Mouse (Mus musculus) CH12.LX (cell line): ENCODE measurements around the gene Fbxl15. TPM values are rescaled to one million over a fixed set of nuclear protein-coding genes. Genes with fewer than 3 reads are reported as not detected.
A peak's percentile ranks its signal among the peaks of the same experiment; 100 is the strongest.

Experiments
- DNase-seq: peaks from one replicate; pipeline ENCODE4 v3.0.0-alpha.2; 2013; ENCODE audit errors: extremely low read depth
- H3K27ac ChIP-seq: 2 replicates; pipeline ENCODE4 v1.5.1; 2012; ENCODE audit warnings: low read depth, mild to moderate bottlenecking, control low read depth, moderate library complexity; ENCODE audit not compliant: insufficient read depth
- H3K27me3 ChIP-seq: replicated peaks from 2 replicates; pipeline ENCODE3; 2012; ENCODE audit warnings: inconsistent platforms
- H3K36me3 ChIP-seq, 2 experiments: replicated peaks in 1 of 2; 2 replicates each; pipeline versions ENCODE3 to v1.6.1; 2012; ENCODE audit warnings: inconsistent platforms in 1 of 2, low read length in 1 of 2, mild to moderate bottlenecking in 1 of 2, mixed read lengths in 1 of 2, moderate library complexity in 1 of 2; ENCODE audit not compliant: control insufficient read depth in 1 of 2, insufficient read depth in 1 of 2
- H3K4me1 ChIP-seq, 2 experiments: 2 replicates each; pipeline ENCODE4 v1.6.1; 2012; ENCODE audit warnings: inconsistent platforms in 1 of 2, moderate library complexity in 1 of 2; ENCODE audit not compliant: insufficient read depth in 2 of 2, control insufficient read depth in 1 of 2
- H3K4me2 ChIP-seq: 2 replicates; pipeline ENCODE4 v1.6.1; 2012; ENCODE audit warnings: low read depth, mild to moderate bottlenecking, control low read depth; ENCODE audit not compliant: poor library complexity, insufficient read depth, severe bottlenecking
- H3K4me3 ChIP-seq, 3 experiments: fragments of 150-350 bp in 1 of 3; sonication (generic) in 1 of 3; replicated peaks in 1 of 3; 2 replicates each; pipeline versions ENCODE3 to v1.5.1; 2011 to 2012; ENCODE audit warnings: low read depth in 2 of 3, low read length in 2 of 3, mild to moderate bottlenecking in 2 of 3, moderate library complexity in 2 of 3, control low read depth in 1 of 3, improper control_type of control experiment in 1 of 3, inconsistent platforms in 1 of 3, mixed read lengths in 1 of 3; ENCODE audit not compliant: poor library complexity in 1 of 3
- H3K79me2 ChIP-seq: replicated peaks from 2 replicates; pipeline ENCODE4 v1.6.1; 2012; ENCODE audit warnings: mild to moderate bottlenecking, moderate library complexity; ENCODE audit not compliant: control insufficient read depth, poor library complexity, insufficient read depth, severe bottlenecking; ENCODE audit errors: extremely low read depth
- H3K9ac ChIP-seq: 2 replicates; pipeline ENCODE4 v1.6.1; 2012; ENCODE audit warnings: low read depth, mild to moderate bottlenecking, control low read depth, moderate library complexity; ENCODE audit not compliant: insufficient read depth
- H3K9me3 ChIP-seq: replicated peaks from 2 replicates; pipeline ENCODE3; 2012; ENCODE audit warnings: low read length, inconsistent platforms, mixed read lengths
- BHLHE40 ChIP-seq: IDR thresholded peaks from 2 replicates; pipeline ENCODE4 v1.6.1; 2011; ENCODE audit warnings: mild to moderate bottlenecking, low read depth, low read length, improper control_type of control experiment
- CHD1 ChIP-seq: IDR thresholded peaks from 2 replicates; pipeline ENCODE4 v1.6.1; 2012; ENCODE audit warnings: low read depth, low read length, improper control_type of control experiment, inconsistent platforms
- CHD2 ChIP-seq: IDR thresholded peaks from 2 replicates; pipeline ENCODE4 v1.6.1; 2011; ENCODE audit warnings: low read length, improper control_type of control experiment
- CTCF ChIP-seq, 2 experiments: IDR thresholded peaks in 1 of 2; conservative IDR thresholded peaks in 1 of 2; 2 replicates each; pipeline ENCODE4 v1.5.1; 2011 to 2012; ENCODE audit warnings: low read depth in 2 of 2, low read length in 2 of 2, improper control_type of control experiment in 1 of 2, inconsistent platforms in 1 of 2, mild to moderate bottlenecking in 1 of 2, moderate library complexity in 1 of 2
- E2F4 ChIP-seq: IDR thresholded peaks from 2 replicates; pipeline ENCODE4 v1.6.1; 2011; ENCODE audit warnings: low read depth, low read length, improper control_type of control experiment; ENCODE audit not compliant: insufficient replicate concordance
- EP300 ChIP-seq: IDR thresholded peaks from 2 replicates; pipeline ENCODE4 v1.6.1; 2011; ENCODE audit warnings: low read length, improper control_type of control experiment
- ETS1 ChIP-seq: conservative IDR thresholded peaks from 2 replicates; pipeline ENCODE4 v1.6.1; 2012; ENCODE audit warnings: low read depth, mild to moderate bottlenecking, inconsistent platforms, low read length, improper control_type of control experiment, moderate library complexity
- GABPA ChIP-seq: IDR thresholded peaks from 2 replicates; pipeline ENCODE4 v1.6.1; 2012; ENCODE audit warnings: low read depth, low read length, improper control_type of control experiment, inconsistent platforms; ENCODE audit not compliant: insufficient replicate concordance
- IRF4 ChIP-seq: IDR thresholded peaks from 2 replicates; pipeline ENCODE4 v1.6.1; 2014; ENCODE audit warnings: low read depth, mild to moderate bottlenecking, inconsistent platforms, low read length, improper control_type of control experiment
- JUN ChIP-seq: IDR thresholded peaks from 2 replicates; pipeline ENCODE4 v1.6.1; 2011; ENCODE audit warnings: low read depth, mild to moderate bottlenecking, low read length, improper control_type of control experiment, moderate library complexity; ENCODE audit not compliant: insufficient read depth
- JUND ChIP-seq: conservative IDR thresholded peaks from 2 replicates; pipeline ENCODE4 v1.6.1; 2011; ENCODE audit warnings: low read depth, low read length, improper control_type of control experiment
- MAFK ChIP-seq: IDR thresholded peaks from 2 replicates; pipeline ENCODE4 v1.6.1; 2011; ENCODE audit warnings: low read length, improper control_type of control experiment; ENCODE audit not compliant: insufficient replicate concordance
- MAX ChIP-seq: IDR thresholded peaks from 2 replicates; pipeline ENCODE4 v1.6.1; 2011; ENCODE audit warnings: low read length, improper control_type of control experiment
- MYC ChIP-seq: IDR thresholded peaks from 2 replicates; pipeline ENCODE4 v1.6.1; 2011; ENCODE audit warnings: low read depth, mild to moderate bottlenecking, improper control_type of control experiment, low read length
- NELFE ChIP-seq: IDR thresholded peaks from 2 replicates; pipeline ENCODE4 v1.6.1; 2011; ENCODE audit warnings: low read depth, low read length, improper control_type of control experiment
- NRF1 ChIP-seq: IDR thresholded peaks from 2 replicates; pipeline ENCODE4 v1.6.1; 2014; ENCODE audit warnings: low read depth, mild to moderate bottlenecking, inconsistent platforms, low read length, improper control_type of control experiment, moderate library complexity
- POLR2A ChIP-seq: IDR thresholded peaks from 2 replicates; pipeline ENCODE4 v1.6.1; 2011; ENCODE audit warnings: low read depth, mild to moderate bottlenecking, improper control_type of control experiment, low read length
- POLR2AphosphoS2 ChIP-seq: IDR thresholded peaks from 2 replicates; pipeline ENCODE4 v1.6.1; 2011; ENCODE audit warnings: low read depth, low read length, improper control_type of control experiment
- SIN3A ChIP-seq: IDR thresholded peaks from 2 replicates; pipeline ENCODE4 v1.6.1; 2012; ENCODE audit warnings: low read length, improper control_type of control experiment, inconsistent platforms
- SMC3 ChIP-seq: IDR thresholded peaks from 2 replicates; pipeline ENCODE4 v1.6.1; 2011; ENCODE audit warnings: low read depth, low read length, improper control_type of control experiment
- TBP ChIP-seq: conservative IDR thresholded peaks from 2 replicates; pipeline ENCODE4 v1.6.1; 2011; ENCODE audit warnings: low read depth, low read length, improper control_type of control experiment
- USF1 ChIP-seq: IDR thresholded peaks from 2 replicates; pipeline ENCODE4 v1.6.1; 2014; ENCODE audit warnings: low read depth, mild to moderate bottlenecking, inconsistent platforms, low read length, improper control_type of control experiment
- USF2 ChIP-seq: conservative IDR thresholded peaks from 2 replicates; pipeline ENCODE4 v1.6.1; 2011; ENCODE audit warnings: low read depth, low read length, improper control_type of control experiment
- ZC3H11A ChIP-seq: IDR thresholded peaks from 2 replicates; pipeline ENCODE4 v1.6.1; 2012; ENCODE audit warnings: low read depth, mild to moderate bottlenecking, inconsistent platforms, low read length, improper control_type of control experiment
- dilution Hi-C: fragments of 300-500 bp; cut with MboI; formaldehyde crosslinking; loops from 2 replicates; pipeline ENCODE4 v1.14.3; 2020; ENCODE audit warnings: low sequenced_read_pairs; ENCODE audit not compliant: extremely low pct_unique_long_range_greater_than_20kb, extremely low pct_ligation_motif_present
- in situ Hi-C: fragments of 300-500 bp; cut with MboI; formaldehyde crosslinking; loops from 3 replicates; pipeline ENCODE4 v1.14.3; 2019; ENCODE audit warnings: low sequenced_read_pairs, low pct_ligation_motif_present, low pct_unique_long_range_greater_than_20kb, mixed read lengths
- polyA plus RNA-seq: library from polyadenylated mRNA; unstranded; fragments of >175 nt; gene quantifications from 2 replicates; pipeline ENCODE4 v1.2.1, GENCODE M21; 2012; ENCODE audit warnings: low read depth; ENCODE audit not compliant: insufficient read length
- total RNA-seq, 2 experiments: library from RNA; depleted of rRNA; stranded (reverse); fragments of 300-350 nt in 1 of 2; fragments of >200 nt in 1 of 2; gene quantifications; 2 replicates each; pipeline ENCODE4 v1.2.3; 2012 to 2014

Gene Fbxl15
- total and polyA plus RNA-seq, 3 experiments = 7.6 to 9.9 (median 9.4) TPM

DNA sequence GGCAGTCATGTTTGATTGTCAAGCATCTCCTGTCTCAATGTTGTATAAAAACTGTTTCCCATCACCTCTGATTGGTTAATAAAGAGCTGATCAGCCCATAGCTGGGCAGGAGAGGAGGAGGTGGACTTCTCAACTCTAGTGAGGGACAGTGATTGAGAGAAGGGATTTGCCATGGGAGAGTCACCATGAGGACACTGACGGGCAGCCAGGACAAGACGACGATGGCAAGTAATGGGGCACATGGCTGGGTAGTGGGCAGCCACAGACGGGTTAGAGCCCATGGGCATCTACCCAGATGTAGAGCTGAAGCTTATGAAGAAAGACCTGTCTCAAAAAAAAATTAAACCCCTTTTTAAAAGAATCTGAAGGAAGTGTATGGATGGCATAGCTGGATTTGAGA, 25.4 kb upstream of the Fbxl15 start:
- dilution Hi-C loops (no loop called here), in situ Hi-C loops (no loop called here)
- Histone ChIP-seq H3K9me3 (no peaks in the 10 kb centered on the region), H3K4me3 (no peak overlapping the region), H3K79me2 (peaks cover 6% of the 10 kb centered on the region), H3K9ac (no peak overlapping the region), H3K4me1 (peaks cover 8 to 31% of the 10 kb centered on the region in 2 experiments), H3K27me3 (no peaks in the 10 kb centered on the region), H3K36me3 (peaks cover 9 to 16% of the 10 kb centered on the region in 2 experiments), H3K27ac (no peak overlapping the region), H3K4me2 (no peak overlapping the region)
- DNase-seq = no peak
- no peak for TF ChIP-seq MAFK
- TF ChIP-seq TBP = no peak
- TF ChIP-seq CHD1 = no peak
- no peak for TF ChIP-seq SMC3
- TF ChIP-seq GABPA = no peak
- no peak for TF ChIP-seq E2F4
- TF ChIP-seq IRF4 = no peak

DNA sequence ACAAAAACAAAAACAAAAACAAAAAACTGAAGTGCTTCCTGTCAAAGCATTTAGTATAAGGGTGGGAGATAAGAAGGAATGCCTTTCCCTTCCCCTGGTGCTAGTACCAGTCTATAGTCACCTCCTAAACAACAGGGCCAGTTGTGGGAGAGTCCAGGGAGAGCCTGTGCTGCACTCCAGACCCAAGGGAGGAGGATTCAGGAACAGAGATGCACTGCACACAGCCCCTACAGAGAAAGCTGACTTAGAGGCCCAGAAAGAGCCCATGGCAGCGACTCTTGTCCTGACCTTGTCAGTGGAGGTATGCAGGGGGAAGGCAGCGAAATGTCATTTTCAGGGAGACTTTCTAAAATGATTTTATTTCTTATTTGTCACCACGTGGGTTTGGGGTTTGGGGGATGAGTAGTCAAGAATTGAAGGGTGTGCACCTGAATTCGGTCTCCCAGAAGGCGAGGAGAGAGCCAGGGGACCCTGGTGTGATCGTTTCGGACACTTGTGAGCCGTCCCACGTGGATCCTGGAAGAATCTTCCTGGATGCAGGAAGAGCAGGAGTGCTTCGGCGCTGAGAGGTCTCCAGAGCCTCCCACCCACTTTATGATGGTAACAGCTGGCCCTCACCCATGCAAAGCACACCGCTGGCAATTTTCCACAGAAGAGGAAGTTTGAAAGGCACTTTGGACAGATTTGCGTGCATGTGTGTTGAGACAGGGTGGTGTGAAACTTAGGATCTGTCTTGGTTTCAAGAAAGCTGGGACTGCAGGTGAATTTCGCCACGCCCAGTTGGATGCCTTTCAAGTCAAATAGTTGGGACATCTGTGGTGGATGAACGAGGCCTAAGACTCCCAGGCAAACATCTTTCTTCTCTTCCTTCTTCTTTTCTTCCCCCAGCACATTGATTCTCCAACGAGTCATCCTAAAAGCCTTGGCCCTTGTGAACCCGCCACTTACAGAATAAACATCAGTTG, 24.5 kb upstream of the Fbxl15 start:
- H3K27ac ChIP-seq = peak overlapping the region; percentile 69; the same call in 1 of the 2 replicates

GRCm38 (mm10) chr19:46304216-46304841, 23.7 kb upstream of the Fbxl15 start, which contains the start of gene Nfkb2:
Gene Nfkb2, plus strand, starts transcription at chr19:46304320.
- peaks cover 6% of the 10 kb centered on the region for H3K79me2 ChIP-seq
- H3K27ac ChIP-seq = peak within 1 kb of the TSS; percentile 95
- peak within 1 kb of the TSS; percentile 77 for H3K4me2 ChIP-seq
- H3K27me3 ChIP-seq = no peaks in the 10 kb centered on the region
- no peaks in the 10 kb centered on the region for H3K9me3 ChIP-seq
- peaks cover 8 to 32% of the 10 kb centered on the region in 2 experiments for H3K4me1 ChIP-seq
- in situ Hi-C loops = no loop called here
- peak within 1 kb of the TSS; percentile 48 for H3K9ac ChIP-seq
- DNase-seq = peak; percentile 96
- H3K4me3 ChIP-seq = peak within 1 kb of the TSS; percentile 81 to 96 (median 95)
- peaks cover 27 to 34% of the 10 kb centered on the region in 2 experiments for H3K36me3 ChIP-seq
- dilution Hi-C loops = no loop called here
- TF ChIP-seq JUND (no peak), MAFK (no peak; the same call in 1 of the 2 replicates), CHD1 (peak; percentile 72; the same call in 1 of the 2 replicates), POLR2A (peak; percentile 87), SMC3 (peak; percentile 74), CTCF (conservative IDR thresholded peaks at IDR 0.05 in 1 of 2, IDR thresholded peaks at IDR 0.05 in 1 of 2; ENCODE audit: low read depth in 2 of 2, low read length in 2 of 2) (peak; percentile 70 to 87), NRF1 (peak; percentile 54), BHLHE40 (no peak), JUN (no peak), CHD2 (peak; percentile 79), SIN3A (peak; percentile 96), IRF4 (peak; percentile 48), NELFE (peak; percentile 91), USF2 (no peak), MAX (peak; percentile 62; the same call in 1 of the 2 replicates), ZC3H11A (no peak), EP300 (peak; percentile 53), USF1 (no peak)

More for the DNA sequence above, 24.5 kb upstream of the Fbxl15 start:
- Histone ChIP-seq H3K4me1 (peaks cover 8 to 32% of the 10 kb centered on the region in 2 experiments), H3K27me3 (no peaks in the 10 kb centered on the region), H3K4me3 (peak overlapping the region; percentile 50 to 96 (median 71)), H3K4me2 (peak overlapping the region; percentile 77), H3K36me3 (peaks cover 19 to 26% of the 10 kb centered on the region in 2 experiments), H3K79me2 (peaks cover 6% of the 10 kb centered on the region), H3K9me3 (no peaks in the 10 kb centered on the region), H3K9ac (peak overlapping the region; percentile 9)
- DNase-seq = peak; percentile 20
- TF ChIP-seq POLR2AphosphoS2 = no peak
- TF ChIP-seq MYC = no peak
- TF ChIP-seq MAX = no peak
- TF ChIP-seq ETS1 = no peak
- dilution Hi-C loops (no loop called here), in situ Hi-C loops (no loop called here)
